14 mouse cellular contexts compared by ENCODE assay signal in genomic region chr11:44550996-44551395, GRCm38 (mm10). TPM values are rescaled to one million over a fixed set of nuclear protein-coding genes. Genes with fewer than 3 reads are reported as not detected.
DNase-seq lines count a peak whose midpoint lies in the region; ATAC-seq and TF ChIP-seq lines count a peak whose summit lies in the region.
"Had no signal": no experiment of that assay in that cellular context is flagged by ENCODE, and none has a peak within 500 bp of the region (broad histone marks: within the 10 kb centered on the region; RNA-seq: fewer than 3 reads in every experiment).

No protein-coding gene starts in this region.

- no peak overlapping the region for H3K4me2 ChIP-seq in stomach, postnatal 0 days (replicated peaks; ENCODE audit: low read depth)
- H3K4me2 ChIP-seq: forebrain, embryonic 15.5 days; hindbrain, embryonic 13.5 days had no signal

- no peak for ATAC-seq in stomach, postnatal 0 days (ENCODE audit: low FRiP score, low TSS enrichment)
- ATAC-seq in inflammation-experienced regulatory T-cells, adult 6 months: no peak
- no peak for ATAC-seq in monocyte, adult 5-6 weeks (replicated peaks; ENCODE audit: insufficient number of reproducible peaks, low FRiP score, low TSS enrichment, poor library complexity, severe bottlenecking)
- ATAC-seq: forebrain, embryonic 15.5 days had no signal

- H3K36me3 ChIP-seq in kidney, adult 2 months (ENCODE audit: control insufficient read depth, insufficient read depth, low read length): peaks cover 3% of the 10 kb centered on the region; the same call in 1 of the 2 replicates
- H3K36me3 ChIP-seq in stomach, postnatal 0 days (ENCODE audit: control insufficient read depth, insufficient read depth, low read length): peaks cover 32% of the 10 kb centered on the region

- no peak for TF ChIP-seq POLR2A in kidney, adult 2 months (IDR thresholded peaks at IDR 0.05; ENCODE audit: low read depth, low read length)

- TF ChIP-seq CTCF in kidney, adult 2 months (conservative IDR thresholded peaks at IDR 0.05; ENCODE audit: insufficient read depth, insufficient read length, low read depth, low read length): peak; percentile 49
- TF ChIP-seq CTCF in stomach, postnatal 0 days (IDR thresholded peaks at IDR 0.05; ENCODE audit: low read depth): peak; percentile 55

- no peak overlapping the region for H3K27ac ChIP-seq in kidney, adult 2 months (ENCODE audit: insufficient read depth, low read depth, low read length)
- H3K27ac ChIP-seq in stomach, postnatal 0 days (replicated peaks): no peak overlapping the region
- H3K27ac ChIP-seq: forebrain, embryonic 15.5 days; hindbrain, embryonic 13.5 days had no signal

- 0 out of 2 replicates have a peak, but pooled peaks cover 2% of the 10 kb centered on the region for H3K4me1 ChIP-seq in kidney, adult 2 months (ENCODE audit: control insufficient read depth, insufficient read depth, low read length)
- H3K4me1 ChIP-seq in stomach, postnatal 0 days (replicated peaks; ENCODE audit: control insufficient read depth, insufficient read depth): no peaks in the 10 kb centered on the region
- H3K4me1 ChIP-seq: forebrain, embryonic 15.5 days; hindbrain, embryonic 13.5 days had no signal

- H3K27me3 ChIP-seq in kidney, adult 2 months (replicated peaks; ENCODE audit: control insufficient read depth, insufficient read depth, low read length): no peaks in the 10 kb centered on the region
- no peaks in the 10 kb centered on the region for H3K27me3 ChIP-seq in stomach, postnatal 0 days (ENCODE audit: control insufficient read depth, insufficient read depth, low read length)
- H3K27me3 ChIP-seq: forebrain, embryonic 15.5 days; hindbrain, embryonic 13.5 days had no signal

- peak; percentile 34 for DNase-seq in kidney, adult 2 months
- no peak for DNase-seq in kidney, postnatal 14 days
- peak; percentile 51 for DNase-seq in thymus, postnatal 4 days
- no peak for DNase-seq in thymus, postnatal 10 days (ENCODE audit: low spot score in 2 of 2)
- DNase-seq in embryo, embryonic 10.5 days (ENCODE audit: low spot score): peak; percentile 40
- no peak for DNase-seq in stomach, postnatal 0 days (ENCODE audit: low spot score)
- DNase-seq: cerebellum, postnatal 36 days; heart, adult 18-20 months; right cerebral cortex, postnatal 14 days; thymus, adult 18-20 months had no signal

- no peak overlapping the region for H3K9ac ChIP-seq in stomach, postnatal 0 days (ENCODE audit: low read length)
- H3K9ac ChIP-seq: forebrain, embryonic 15.5 days; hindbrain, embryonic 13.5 days had no signal

- 89% methylated on average over 6 of the region's 6 CpGs for WGBS in kidney, adult 2 months
- 94% methylated on average over 6 of the region's 6 CpGs for WGBS in stomach, postnatal 0 days

- H3K9me3 ChIP-seq in stomach, postnatal 0 days (ENCODE audit: control insufficient read depth, low read length): no peaks in the 10 kb centered on the region
- H3K9me3 ChIP-seq: forebrain, embryonic 15.5 days; hindbrain, embryonic 13.5 days had no signal

- H3K4me3 ChIP-seq in kidney, adult 2 months (ENCODE audit: insufficient read depth, low read depth, low read length): no peak overlapping the region
- H3K4me3 ChIP-seq in stomach, postnatal 0 days (ENCODE audit: low read depth, low read length): no peak overlapping the region
- H3K4me3 ChIP-seq: forebrain, embryonic 15.5 days; hindbrain, embryonic 13.5 days had no signal

- TF ChIP-seq EP300 in stomach, postnatal 0 days (optimal IDR thresholded peaks at IDR 0.05): no peak

RNA-seq across cellular contexts. Expression of gene Rnf145, which starts 32.2 kb away (rescaled TPM):
- 62.1 and 68.7 TPM in 2 replicates for polyA plus RNA-seq in kidney, adult 2 months (2012; rRNA removed)
- polyA plus RNA-seq in stomach, postnatal 0 days (2015; fragmentation: Nextera tagmentation; extraction: Ambion mirVana): 29.5 and 30.5 TPM in 2 replicates
- polyA plus RNA-seq in inflammation-experienced regulatory T-cells, adult 6 months (2017; shearing (Covaris generic)): 10 to 100 TPM; 49.3 to 67.5 (median 63.5) TPM
- 56.7 to 93.5 TPM (median 62.8 TPM) in 3 replicates for total RNA-seq in monocyte, adult 5-6 weeks (2017)

Comparison
In these comparisons a context has a peak if more than half of its experiments do, and no peak if none do; other contexts are left out.
1. DNase-seq: peak in kidney, adult 2 months (single experiment), thymus, postnatal 4 days (single experiment) and embryo, embryonic 10.5 days (single experiment); none in kidney, postnatal 14 days (single experiment), thymus, postnatal 10 days (0 of 2) and stomach, postnatal 0 days (single experiment).